Mouse (Mus musculus) kidney, embryonic 14.5 days (tissue): Measurements from ENCODE around the gene Eef1g. TPM values are rescaled to one million over a fixed set of nuclear protein-coding genes. Genes with fewer than 3 reads are reported as not detected.
"Not testable (repeated sequence)": the region's sequence is repeated elsewhere in the genome, so short reads cannot be mapped to it uniquely, and the experiment has no call there.

Experiments
- ATAC-seq: fragments of 200-750 bp; cut with Nextera tagmentation; 2 replicates; pipeline ENCODE4 v1.8.0; 2017; ENCODE audit warnings: moderate number of reproducible peaks, mild to moderate bottlenecking, moderate TSS enrichment, moderate library complexity; ENCODE audit not compliant: low FRiP score, low TSS enrichment
- H3K27ac ChIP-seq: fragments of 300-500 bp; sonication (generic); 2 replicates; pipeline ENCODE4 v1.5.1; 2014; ENCODE audit warnings: low read depth, mild to moderate bottlenecking, low read length, moderate library complexity, mixed read lengths
- H3K27me3 ChIP-seq: fragments of 300-500 bp; sonication (generic); 2 replicates; pipeline ENCODE4 v1.6.1; 2014; ENCODE audit warnings: mild to moderate bottlenecking, low read length; ENCODE audit not compliant: control insufficient read depth, insufficient read depth
- H3K36me3 ChIP-seq: fragments of 300-500 bp; sonication (generic); 2 replicates; pipeline ENCODE4 v1.6.1; 2014; ENCODE audit warnings: low read length, mixed read lengths; ENCODE audit not compliant: control insufficient read depth, insufficient read depth
- H3K4me1 ChIP-seq: fragments of 300-500 bp; sonication (generic); 2 replicates; pipeline ENCODE4 v1.6.1; 2014; ENCODE audit warnings: low read length, mixed read lengths; ENCODE audit not compliant: control insufficient read depth, insufficient read depth
- H3K4me2 ChIP-seq: fragments of 300-500 bp; sonication (generic); replicated peaks from 2 replicates; pipeline ENCODE4 v1.6.1; 2014; ENCODE audit warnings: low read depth, mild to moderate bottlenecking, low read length
- H3K4me3 ChIP-seq: fragments of 300-500 bp; sonication (generic); 2 replicates; pipeline ENCODE4 v1.5.1; 2014; ENCODE audit warnings: mild to moderate bottlenecking, low read length
- H3K9ac ChIP-seq: fragments of 300-500 bp; sonication (generic); 2 replicates; pipeline ENCODE4 v1.6.1; 2014; ENCODE audit warnings: low read depth, mild to moderate bottlenecking, low read length, moderate library complexity
- H3K9me3 ChIP-seq: fragments of 300-500 bp; sonication (generic); 2 replicates; pipeline ENCODE4 v1.6.1; 2016; ENCODE audit warnings: low read length; ENCODE audit not compliant: control insufficient read depth
- WGBS: fragments of 180-500 bp; shearing (Covaris S2); extraction: QIAGEN DNeasy Blood & Tissue Kit; methylation state at CpG from one replicate; pipeline ENCODE4 v1.1.7; 2014; 5-methylcytosine and 5-hydroxymethylcytosine counted together
- polyA plus RNA-seq: library from polyadenylated mRNA; unstranded; fragments of >200 nt; fragmentation: Nextera tagmentation; extraction: Ambion mirVana; gene quantifications from 2 replicates; pipeline ENCODE4 v1.2.1, GENCODE M21; 2014

Eef1g gene
- polyA plus RNA-seq, 1 experiment from 2014 or later: 516 TPM

DNA sequence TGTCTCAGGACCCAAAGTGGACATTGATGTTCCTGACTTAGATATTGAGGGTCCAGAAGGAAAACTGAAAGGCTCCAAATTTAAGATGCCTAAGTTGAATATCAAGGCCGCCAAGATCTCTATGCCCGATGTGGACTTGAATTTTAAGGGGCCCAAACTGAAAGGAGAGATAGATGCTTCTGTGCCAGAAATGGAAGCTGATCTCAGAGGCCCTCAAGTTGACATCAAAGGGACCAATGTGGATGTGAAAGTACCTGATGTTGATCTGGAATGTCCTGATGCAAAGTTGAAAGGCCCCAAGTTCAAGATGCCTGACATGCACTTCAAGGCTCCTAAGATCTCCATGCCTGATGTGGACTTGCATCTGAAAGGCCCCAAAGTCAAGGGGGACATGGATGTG, 40.1 kb downstream of the Eef1g start:
- H3K9me3 ChIP-seq, H3K36me3 ChIP-seq, H3K4me2 ChIP-seq, ATAC-seq, H3K4me3 ChIP-seq, H3K27ac ChIP-seq, H3K9ac ChIP-seq, H3K4me1 ChIP-seq, H3K27me3 ChIP-seq: not testable (repeated sequence)
- WGBS: 98% methylated on average over 2 of the region's 2 CpGs

DNA sequence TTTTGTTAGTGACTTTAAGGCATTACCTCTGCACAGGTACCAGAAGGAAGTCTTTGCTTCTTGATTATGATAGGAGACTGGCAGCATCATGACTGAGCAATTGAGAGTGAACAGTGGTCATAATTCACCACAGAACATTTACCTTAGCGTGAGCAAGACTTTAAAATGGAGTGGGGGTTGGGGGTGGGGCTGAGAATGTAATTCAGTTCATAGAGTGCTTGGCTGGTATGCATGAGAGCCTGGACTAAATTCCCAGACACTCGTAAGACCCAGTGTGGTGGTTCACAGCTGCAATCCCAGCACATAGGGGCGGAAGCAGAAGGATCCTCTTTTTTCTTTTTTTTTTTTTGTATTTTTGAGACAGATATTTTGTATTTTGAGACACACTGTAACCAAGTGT, 52.5 kb downstream of the Eef1g start:
- Histone ChIP-seq H3K27me3 (no peaks in the 10 kb centered on the region), H3K9ac (no peak overlapping the region), H3K4me3 (no peak overlapping the region), H3K4me2 (no peak overlapping the region), H3K36me3 (peaks cover 4% of the 10 kb centered on the region; the same call in 1 of the 2 replicates), H3K9me3 (no peaks in the 10 kb centered on the region), H3K4me1 (no peaks in the 10 kb centered on the region), H3K27ac (no peak overlapping the region)
- no peak for ATAC-seq
- 85% methylated on average over 3 of the region's 3 CpGs for WGBS

DNA sequence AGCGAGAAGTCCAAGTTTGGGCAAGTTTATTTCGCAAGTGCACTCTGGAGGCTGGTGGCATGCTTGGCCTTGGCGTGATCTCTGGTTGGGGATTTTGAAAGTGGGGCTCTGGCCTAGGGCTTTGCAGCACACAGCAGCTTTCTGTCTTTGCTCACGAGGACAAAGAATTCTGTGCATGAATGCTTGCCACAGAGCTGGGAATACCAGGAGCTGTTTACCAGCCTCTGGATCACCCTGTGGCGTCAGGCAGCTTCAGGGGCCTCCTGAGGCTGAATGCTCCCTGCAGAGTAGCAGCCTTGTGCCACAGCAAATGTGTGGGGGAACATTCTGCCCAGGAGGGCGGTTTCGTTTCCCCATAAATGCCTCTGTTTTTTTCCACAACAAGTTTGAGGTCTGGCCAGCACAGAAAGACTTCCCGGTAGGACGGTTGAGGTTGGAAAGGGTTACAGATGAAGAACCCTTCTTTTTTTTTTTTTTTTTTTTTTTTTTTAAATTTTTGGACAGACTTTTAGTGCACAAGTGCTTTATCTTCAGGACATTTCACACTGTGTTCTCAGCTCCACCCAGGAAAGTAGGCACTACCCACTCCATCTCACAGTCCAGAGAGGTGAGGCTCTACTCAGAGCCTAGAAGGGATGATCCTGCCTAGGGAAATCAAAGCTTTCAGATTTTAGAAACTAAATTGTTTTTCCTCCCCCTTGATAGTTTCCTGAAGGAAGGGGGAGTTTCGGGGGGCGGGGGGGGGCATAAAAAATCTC, 56.4 kb downstream of the Eef1g start:
- H3K36me3 ChIP-seq: no peaks in the 10 kb centered on the region
- no peak overlapping the region for H3K9ac ChIP-seq
- 60% methylated on average over 11 of the region's 11 CpGs for WGBS
- no peak overlapping the region for H3K4me2 ChIP-seq
- H3K9me3 ChIP-seq: no peaks in the 10 kb centered on the region
- H3K4me1 ChIP-seq: no peaks in the 10 kb centered on the region
- no peaks in the 10 kb centered on the region for H3K27me3 ChIP-seq
- no peak for ATAC-seq
- no peak overlapping the region for H3K4me3 ChIP-seq
- no peak overlapping the region for H3K27ac ChIP-seq

DNA sequence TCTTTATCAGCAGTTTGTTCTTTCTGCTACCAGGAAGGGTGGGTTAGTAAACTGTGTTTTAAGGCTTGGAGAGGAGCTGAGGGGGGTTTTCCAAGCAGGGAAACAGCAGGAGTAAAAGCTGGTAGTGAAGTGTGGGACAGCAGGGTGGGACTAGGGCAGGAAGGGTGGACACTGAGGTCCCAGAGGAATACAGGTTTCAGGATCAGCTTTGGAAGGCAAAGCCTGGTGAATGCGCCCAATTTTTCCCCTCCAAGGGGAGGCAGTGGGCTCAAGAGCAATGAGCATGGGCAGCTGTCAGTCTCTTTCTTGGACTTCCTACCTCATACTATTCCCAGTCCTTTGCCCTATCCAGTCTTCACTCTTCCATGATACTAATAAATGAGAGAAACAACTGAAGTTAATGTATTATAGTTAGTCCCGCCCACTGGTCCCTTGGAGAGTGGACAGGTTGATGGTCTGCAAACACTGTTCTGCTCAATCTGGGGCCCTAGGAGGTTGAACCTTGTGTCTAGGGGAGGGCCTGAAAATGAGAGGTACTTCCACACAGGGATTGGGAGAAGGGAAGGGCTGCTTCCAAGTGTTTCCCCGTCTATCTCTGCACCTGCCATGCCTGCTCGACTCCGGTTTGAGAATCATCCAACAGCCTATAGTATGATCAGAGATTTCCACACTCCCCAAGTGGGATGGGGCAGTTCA, 58.9 kb downstream of the Eef1g start:
- Histone ChIP-seq H3K27me3 (no peaks in the 10 kb centered on the region), H3K4me1 (no peaks in the 10 kb centered on the region), H3K36me3 (no peaks in the 10 kb centered on the region), H3K27ac (no peak overlapping the region), H3K9ac (no peak overlapping the region), H3K4me2 (no peak overlapping the region), H3K9me3 (no peaks in the 10 kb centered on the region), H3K4me3 (no peak overlapping the region)
- WGBS: 91% methylated on average over 5 of the region's 5 CpGs
- ATAC-seq: no peak

DNA sequence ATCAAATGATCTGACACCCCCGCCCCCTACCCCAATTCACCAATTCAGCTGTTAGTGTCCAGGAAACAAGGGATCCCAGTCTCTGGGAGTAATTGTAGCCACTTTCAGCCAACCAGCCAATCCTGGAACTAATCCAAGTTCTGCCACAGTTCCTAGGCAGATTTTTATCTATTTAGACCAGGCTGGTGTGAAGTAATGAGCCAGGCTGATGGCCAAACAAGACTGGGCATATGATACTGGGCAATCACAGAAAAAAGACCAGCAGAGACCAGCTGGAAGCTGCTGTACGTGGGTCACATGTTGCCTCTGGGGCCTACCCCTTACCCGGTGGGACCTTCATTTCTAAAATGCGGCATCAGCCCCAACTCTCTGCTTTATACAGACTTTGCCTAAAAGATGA, 59.8 kb downstream of the Eef1g start:
- no peaks in the 10 kb centered on the region for H3K9me3 ChIP-seq
- H3K4me3 ChIP-seq: no peak overlapping the region
- no peak overlapping the region for H3K27ac ChIP-seq
- H3K9ac ChIP-seq: no peak overlapping the region
- no peaks in the 10 kb centered on the region for H3K27me3 ChIP-seq
- no peak for ATAC-seq
- 79% methylated on average over 4 of the region's 4 CpGs for WGBS
- H3K4me2 ChIP-seq: no peak overlapping the region
- no peaks in the 10 kb centered on the region for H3K4me1 ChIP-seq
- H3K36me3 ChIP-seq: no peaks in the 10 kb centered on the region

DNA sequence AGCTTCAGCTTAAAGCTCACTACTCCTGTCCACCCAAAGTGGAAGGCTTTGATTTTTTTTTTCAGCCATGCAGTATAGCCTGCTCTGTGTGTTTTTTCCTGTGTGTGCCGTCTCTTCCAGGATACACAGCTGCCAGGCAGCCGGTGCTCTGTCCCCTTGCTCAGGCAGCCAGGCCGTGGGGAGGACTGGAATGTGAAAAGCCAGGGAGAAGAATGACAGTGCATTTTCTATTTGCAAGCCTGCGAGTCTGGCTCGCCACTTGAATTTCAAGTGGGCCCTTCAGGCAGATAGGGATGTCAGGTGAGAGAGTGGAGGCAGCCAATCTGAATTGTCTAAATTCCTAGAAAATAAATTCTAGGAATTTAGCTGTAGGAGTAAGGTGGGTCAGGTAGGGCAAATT, 61.0 kb downstream of the Eef1g start:
- Histone ChIP-seq H3K4me3 (no peak overlapping the region), H3K27me3 (no peaks in the 10 kb centered on the region), H3K4me2 (no peak overlapping the region), H3K27ac (no peak overlapping the region), H3K9me3 (no peaks in the 10 kb centered on the region), H3K36me3 (no peaks in the 10 kb centered on the region), H3K9ac (no peak overlapping the region), H3K4me1 (no peaks in the 10 kb centered on the region)
- 31% methylated on average over 5 of the region's 5 CpGs for WGBS
- ATAC-seq: no peak

Other genes starting within 250 kb of the Eef1g start
- 114 and 123 TPM in 2 replicates for gene Slc3a2, start 243.7 kb upstream of the Eef1g start, polyA plus RNA-seq
- gene Wdr74, start 231.2 kb upstream of the Eef1g start, polyA plus RNA-seq: 82.9 and 97.3 TPM in 2 replicates
- 0.70 and 2.3 TPM in 2 replicates for gene 1700092M07Rik, start 226.3 kb upstream of the Eef1g start, polyA plus RNA-seq
- gene Stx5a, start 225.6 kb upstream of the Eef1g start, polyA plus RNA-seq: 114 and 128 TPM in 2 replicates
- gene Nxf1, start 210.0 kb upstream of the Eef1g start, polyA plus RNA-seq: 155 and 198 TPM in 2 replicates
- gene Tmem223, start 196.0 kb upstream of the Eef1g start, polyA plus RNA-seq: 232 and 238 TPM in 2 replicates
- gene Tmem179b, start 192.6 kb upstream of the Eef1g start, polyA plus RNA-seq: 80.4 and 91.0 TPM in 2 replicates
- gene Taf6l, start 180.6 kb upstream of the Eef1g start, polyA plus RNA-seq: 21.7 and 22.9 TPM in 2 replicates
- gene Polr2g, start 168.5 kb upstream of the Eef1g start, polyA plus RNA-seq: 188 and 230 TPM in 2 replicates
- 4.0 and 5.1 TPM in 2 replicates for gene Zbtb3, start 164.5 kb upstream of the Eef1g start, polyA plus RNA-seq
- 40.0 and 61.0 TPM in 2 replicates for gene Ttc9c, start 147.7 kb upstream of the Eef1g start, polyA plus RNA-seq
- gene Hnrnpul2, start 147.0 kb upstream of the Eef1g start, polyA plus RNA-seq: 9.3 and 10.5 TPM in 2 replicates
- not detected in 2 replicates for gene AC129217.1, start 137.3 kb upstream of the Eef1g start, polyA plus RNA-seq
- 40.2 and 42.2 TPM in 2 replicates for gene Bscl2, start 129.6 kb upstream of the Eef1g start, polyA plus RNA-seq
- gene Gng3, start 127.8 kb upstream of the Eef1g start, polyA plus RNA-seq: 3.6 and 3.7 TPM in 2 replicates
- 0.17 and 0.62 TPM in 2 replicates for gene Lrrn4cl, start 116.3 kb upstream of the Eef1g start, polyA plus RNA-seq
- 197 and 222 TPM in 2 replicates for gene Ubxn1, start 95.5 kb upstream of the Eef1g start, polyA plus RNA-seq
- 63.1 and 70.6 TPM in 2 replicates for gene Uqcc3, start 86.1 kb upstream of the Eef1g start, polyA plus RNA-seq
- gene Lbhd1, start 83.3 kb upstream of the Eef1g start, polyA plus RNA-seq: 98.0 and 116 TPM in 2 replicates
- not detected in 2 replicates for gene Gm49403, start 83.1 kb upstream of the Eef1g start, polyA plus RNA-seq
- gene 1810009A15Rik, start 78.2 kb upstream of the Eef1g start, polyA plus RNA-seq: 112 and 133 TPM in 2 replicates
- not detected in 2 replicates for gene Gm49416, start 78.1 kb upstream of the Eef1g start, polyA plus RNA-seq
- gene Ints5, start 74.0 kb upstream of the Eef1g start, polyA plus RNA-seq: 27.7 and 38.2 TPM in 2 replicates
- 67.1 and 114 TPM in 2 replicates for gene Ganab, start 69.0 kb upstream of the Eef1g start, polyA plus RNA-seq
- gene B3gat3, start 46.7 kb upstream of the Eef1g start, polyA plus RNA-seq: 33.5 and 38.8 TPM in 2 replicates
- 1.2 and 2.0 TPM in 2 replicates for gene Rom1, start 37.7 kb upstream of the Eef1g start, polyA plus RNA-seq
- 17.6 and 18.7 TPM in 2 replicates for gene Eml3, start 37.5 kb upstream of the Eef1g start, polyA plus RNA-seq
- gene Mta2, start 25.2 kb upstream of the Eef1g start, polyA plus RNA-seq: 45.3 and 67.2 TPM in 2 replicates
- gene Tut1, start 13.2 kb upstream of the Eef1g start, polyA plus RNA-seq: 25.1 and 31.7 TPM in 2 replicates
- gene Ahnak, start 22.2 kb downstream of the Eef1g start, polyA plus RNA-seq: 7.0 and 10.0 TPM in 2 replicates
- gene Scgb1a1, start 120.9 kb downstream of the Eef1g start, polyA plus RNA-seq: not detected in 2 replicates
- gene Asrgl1, start 168.6 kb downstream of the Eef1g start, polyA plus RNA-seq: 11.9 and 15.1 TPM in 2 replicates